32 mouse cellular contexts compared by ENCODE assay signal in the genomic region with DNA sequence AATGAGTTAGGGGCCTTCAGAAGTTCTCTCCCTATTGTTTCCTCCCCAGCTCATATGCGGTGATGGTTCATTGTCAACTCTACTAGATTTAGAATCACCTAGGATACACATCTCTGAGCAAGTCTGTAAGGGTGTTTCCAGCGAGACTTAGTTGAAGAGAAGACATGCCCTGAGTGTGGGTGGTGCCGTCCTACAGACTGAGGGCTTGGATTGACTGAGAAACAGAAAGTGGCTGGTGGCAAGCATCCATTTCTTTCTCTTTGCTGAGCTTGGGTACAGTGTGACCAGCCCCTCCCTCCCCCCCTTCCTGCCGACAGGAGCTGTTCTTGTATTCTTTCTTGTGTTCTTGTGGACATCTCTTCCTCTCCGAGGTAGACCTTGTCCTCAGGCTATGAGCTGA. TPM values are rescaled to one million over a fixed set of nuclear protein-coding genes. Genes with fewer than 3 reads are reported as not detected.
DNase-seq lines count a peak whose midpoint lies in the region; ATAC-seq and TF ChIP-seq lines count a peak whose summit lies in the region.
"Had no signal": no experiment of that assay in that cellular context is flagged by ENCODE, and none has a peak within 500 bp of the region (broad histone marks: within the 10 kb centered on the region; RNA-seq: fewer than 3 reads in every experiment).

No protein-coding gene starts in this region.

- ATAC-seq in inflammation-experienced regulatory T-cells, adult 6 months, result peak; percentile 30
- ATAC-seq in forebrain, embryonic 12.5 days (ENCODE audit: low FRiP score), result no peak
- ATAC-seq: forebrain, postnatal 0 days; intestine, embryonic 16.5 days; liver, postnatal 0 days; midbrain, embryonic 13.5 days had no signal

- peaks cover 48% of the 10 kb centered on the region for H3K4me1 ChIP-seq in liver, adult 2 months (ENCODE audit: control insufficient read depth, insufficient read depth, low read length)
- peaks cover 2% of the 10 kb centered on the region for H3K4me1 ChIP-seq in forebrain, embryonic 12.5 days

- H3K27me3 ChIP-seq in liver, adult 2 months (ENCODE audit: control insufficient read depth, insufficient read depth, low read length), result no peaks in the 10 kb centered on the region
- H3K27me3 ChIP-seq in forebrain, embryonic 12.5 days, result peaks cover 23% of the 10 kb centered on the region
- H3K27me3 ChIP-seq: hindbrain, embryonic 15.5 days had no signal

- H3K27ac ChIP-seq in liver, adult 2 months (replicated peaks; ENCODE audit: insufficient read depth, low read depth, low read length), result peak overlapping the region; percentile 31
- H3K27ac ChIP-seq in forebrain, embryonic 12.5 days, result no peak overlapping the region
- H3K27ac ChIP-seq: embryonic facial prominence, embryonic 10.5 days; forebrain, embryonic 10.5 days; gastrocnemius, adult 2 months; heart, embryonic 10.5 days; hindbrain, embryonic 15.5 days; limb, embryonic 10.5 days; midbrain, embryonic 13.5 days had no signal

- no peak overlapping the region for H3K9ac ChIP-seq in liver, adult 2 months (ENCODE audit: low read depth, low read length)
- H3K9ac ChIP-seq in forebrain, embryonic 12.5 days, result no peak overlapping the region
- H3K9ac ChIP-seq: forebrain, postnatal 0 days; hindbrain, embryonic 15.5 days; liver, postnatal 0 days; midbrain, embryonic 13.5 days had no signal

- no peaks in the 10 kb centered on the region for H3K9me3 ChIP-seq in forebrain, embryonic 12.5 days
- H3K9me3 ChIP-seq: embryonic facial prominence, embryonic 10.5 days; forebrain, embryonic 10.5 days; heart, embryonic 10.5 days; hindbrain, embryonic 15.5 days; limb, embryonic 10.5 days; midbrain, embryonic 13.5 days had no signal

- WGBS in liver, adult 2 months, result 47% methylated on average over 5 of the region's 5 CpGs
- 81% methylated on average over 5 of the region's 5 CpGs for WGBS in forebrain, embryonic 12.5 days

- H3K36me3 ChIP-seq in liver, adult 2 months (ENCODE audit: control insufficient read depth, insufficient read depth, low read length), result no peaks in the 10 kb centered on the region
- H3K36me3 ChIP-seq in forebrain, embryonic 12.5 days (replicated peaks), result no peaks in the 10 kb centered on the region
- H3K36me3 ChIP-seq: embryonic facial prominence, embryonic 10.5 days; forebrain, embryonic 10.5 days; heart, embryonic 10.5 days; hindbrain, embryonic 15.5 days; limb, embryonic 10.5 days; midbrain, embryonic 13.5 days had no signal

- H3K4me2 ChIP-seq in forebrain, embryonic 12.5 days, result no peak overlapping the region
- H3K4me2 ChIP-seq: hindbrain, embryonic 15.5 days; liver, embryonic 11.5 days; midbrain, embryonic 13.5 days had no signal

- peak; percentile 46 for DNase-seq in liver, adult 2 months (ENCODE audit: extremely low read depth, low read depth, low spot score)
- DNase-seq in liver, result no peak
- peak; percentile 46 for DNase-seq in thymus, postnatal 14 days
- no peak for DNase-seq in thymus, postnatal 10 days (ENCODE audit: low spot score in 2 of 2)
- DNase-seq in gastrocnemius, adult 18-20 months (ENCODE audit: low spot score), result no peak
- DNase-seq in embryo, embryonic 11 days, result no peak
- DNase-seq: adrenal gland, postnatal 14 days; cerebellum, adult 11 months; cerebellum, adult 9-11 months; forebrain, postnatal 0 days; gastrocnemius, adult 2 months; kidney, adult 9 months; kidney, postnatal 14 days; liver, postnatal 0 days; lung, postnatal 10 days had no signal

- no peak for TF ChIP-seq CTCF in liver, adult 2 months (IDR thresholded peaks at IDR 0.05; ENCODE audit: low read depth, low read length)

- no peak for TF ChIP-seq POLR2A in liver, adult 2 months (IDR thresholded peaks at IDR 0.05; ENCODE audit: extremely low read depth, insufficient read depth, low read length)

- peaks cover 24% of the 10 kb centered on the region; the same call in 1 of the 2 replicates for H3K79me2 ChIP-seq in liver, adult 2 months (ENCODE audit: control insufficient read depth, insufficient read depth, low read length)

- no peak overlapping the region for H3K4me3 ChIP-seq in liver, adult 2 months (ENCODE audit: insufficient read depth, low read depth, low read length)
- no peak overlapping the region for H3K4me3 ChIP-seq in forebrain, embryonic 12.5 days (replicated peaks)
- H3K4me3 ChIP-seq: embryonic facial prominence, embryonic 10.5 days; forebrain, embryonic 10.5 days; gastrocnemius, adult 2 months; heart, embryonic 10.5 days; hindbrain, embryonic 15.5 days; limb, embryonic 10.5 days; midbrain, embryonic 13.5 days had no signal

RNA-seq across cellular contexts. Expression of gene Fam169b, which starts 7.7 kb away (rescaled TPM):
- total RNA-seq in liver, adult 2 months (2014; rRNA removed), result 17.6 and 21.8 TPM in 2 replicates
- polyA plus RNA-seq in liver, adult 2 months (2012; rRNA removed), result 25.2 and 25.8 TPM in 2 replicates
- 100 to 1,000 TPM in 2 of 3 experiments, 10 to 100 TPM in 1; 45.3 to 127 (median 108) TPM for polyA plus RNA-seq in inflammation-experienced regulatory T-cells, adult 6 months (2017; shearing (Covaris generic))
- total RNA-seq in gastrocnemius, adult 18-20 months (2021), result under 1 TPM; 0.14 to 0.23 TPM
- polyA plus RNA-seq in forebrain, embryonic 12.5 days (2016; fragmentation: Nextera tagmentation; extraction: Ambion mirVana), result 0.49 and 0.74 TPM in 2 replicates
- polyA plus RNA-seq: midbrain, embryonic 13.5 days had no signal

RNA-seq across cellular contexts. Expression of gene Pgpep1l, which starts 17.3 kb away (rescaled TPM):
- 1.1 and 1.5 TPM in 2 replicates for total RNA-seq in liver, adult 2 months (2014; rRNA removed)
- polyA plus RNA-seq in liver, adult 2 months (2012; rRNA removed), result 0.15 and 0.32 TPM in 2 replicates
- polyA plus RNA-seq in inflammation-experienced regulatory T-cells, adult 6 months (2017; shearing (Covaris generic)), result 1 to 10 TPM in 2 of 3 experiments, under 1 TPM in 1; 0.98 to 6.9 (median 4.2) TPM
- 1 to 10 TPM; 4.2 to 4.6 TPM for total RNA-seq in gastrocnemius, adult 18-20 months (2021)
- not detected in 2 replicates for polyA plus RNA-seq in forebrain, embryonic 12.5 days (2016; fragmentation: Nextera tagmentation; extraction: Ambion mirVana)
- total RNA-seq: adrenal gland, postnatal 14 days; common myeloid progenitor, adult 5-6 weeks; hematopoietic stem cell, adult 5-6 weeks; megakaryocyte progenitor cell, adult 5-6 weeks; monocyte, adult 5-6 weeks had no signal
- polyA plus RNA-seq: embryonic facial prominence, embryonic 10.5 days; forebrain, embryonic 10.5 days; forebrain, postnatal 0 days; gonadal fat pad, adult 2 months; heart, embryonic 10.5 days; hindbrain, embryonic 15.5 days; intestine, embryonic 16.5 days; limb, embryonic 10.5 days; liver, embryonic 11.5 days; liver, postnatal 0 days; midbrain, embryonic 13.5 days; neural tube, embryonic 11.5 days; stomach, embryonic 16.5 days had no signal

Comparison
In these comparisons a context has a peak if more than half of its experiments do, and no peak if none do; other contexts are left out.
1. DNase-seq: peak in liver, adult 2 months (single experiment) and thymus, postnatal 14 days (single experiment); none in liver (single experiment), thymus, postnatal 10 days (0 of 2), gastrocnemius, adult 18-20 months (single experiment) and embryo, embryonic 11 days (single experiment).
2. RNA of gene Fam169b, which starts 7.7 kb away (polyA plus RNA-seq): 45.3 to 127 TPM in inflammation-experienced regulatory T-cells, adult 6 months and 25.2 to 25.8 TPM in liver, adult 2 months; 0.49 to 0.74 TPM in forebrain, embryonic 12.5 days; every median in the first group is over 10 times any median in the second.